Mouse (Mus musculus) CH12.LX (cell line): ENCODE measurements around the gene Pcdh7. TPM values are rescaled to one million over a fixed set of nuclear protein-coding genes. Genes with fewer than 3 reads are reported as not detected.

Source experiments
- DNase-seq: peaks from one replicate; pipeline ENCODE4 v3.0.0-alpha.2; 2013; ENCODE audit errors: extremely low read depth
- H3K27ac ChIP-seq: 2 replicates; pipeline ENCODE4 v1.5.1; 2012; ENCODE audit warnings: low read depth, mild to moderate bottlenecking, control low read depth, moderate library complexity; ENCODE audit not compliant: insufficient read depth
- H3K27me3 ChIP-seq: replicated peaks from 2 replicates; pipeline ENCODE3; 2012; ENCODE audit warnings: inconsistent platforms
- H3K36me3 ChIP-seq, 2 experiments: replicated peaks in 1 of 2; 2 replicates each; pipeline versions ENCODE3 to v1.6.1; 2012; ENCODE audit warnings: inconsistent platforms in 1 of 2, low read length in 1 of 2, mild to moderate bottlenecking in 1 of 2, mixed read lengths in 1 of 2, moderate library complexity in 1 of 2; ENCODE audit not compliant: control insufficient read depth in 1 of 2, insufficient read depth in 1 of 2
- H3K4me1 ChIP-seq, 2 experiments: 2 replicates each; pipeline ENCODE4 v1.6.1; 2012; ENCODE audit warnings: inconsistent platforms in 1 of 2, moderate library complexity in 1 of 2; ENCODE audit not compliant: insufficient read depth in 2 of 2, control insufficient read depth in 1 of 2
- H3K4me2 ChIP-seq: 2 replicates; pipeline ENCODE4 v1.6.1; 2012; ENCODE audit warnings: low read depth, mild to moderate bottlenecking, control low read depth; ENCODE audit not compliant: poor library complexity, insufficient read depth, severe bottlenecking
- H3K4me3 ChIP-seq, 3 experiments: fragments of 150-350 bp in 1 of 3; sonication (generic) in 1 of 3; replicated peaks in 1 of 3; 2 replicates each; pipeline versions ENCODE3 to v1.5.1; 2011 to 2012; ENCODE audit warnings: low read depth in 2 of 3, low read length in 2 of 3, mild to moderate bottlenecking in 2 of 3, moderate library complexity in 2 of 3, control low read depth in 1 of 3, improper control_type of control experiment in 1 of 3, inconsistent platforms in 1 of 3, mixed read lengths in 1 of 3; ENCODE audit not compliant: poor library complexity in 1 of 3
- H3K79me2 ChIP-seq: replicated peaks from 2 replicates; pipeline ENCODE4 v1.6.1; 2012; ENCODE audit warnings: mild to moderate bottlenecking, moderate library complexity; ENCODE audit not compliant: control insufficient read depth, poor library complexity, insufficient read depth, severe bottlenecking; ENCODE audit errors: extremely low read depth
- H3K9ac ChIP-seq: 2 replicates; pipeline ENCODE4 v1.6.1; 2012; ENCODE audit warnings: low read depth, mild to moderate bottlenecking, control low read depth, moderate library complexity; ENCODE audit not compliant: insufficient read depth
- H3K9me3 ChIP-seq: replicated peaks from 2 replicates; pipeline ENCODE3; 2012; ENCODE audit warnings: low read length, inconsistent platforms, mixed read lengths
- CTCF ChIP-seq, 2 experiments: IDR thresholded peaks in 1 of 2; conservative IDR thresholded peaks in 1 of 2; 2 replicates each; pipeline ENCODE4 v1.5.1; 2011 to 2012; ENCODE audit warnings: low read depth in 2 of 2, low read length in 2 of 2, improper control_type of control experiment in 1 of 2, inconsistent platforms in 1 of 2, mild to moderate bottlenecking in 1 of 2, moderate library complexity in 1 of 2
- E2F4 ChIP-seq: IDR thresholded peaks from 2 replicates; pipeline ENCODE4 v1.6.1; 2011; ENCODE audit warnings: low read depth, low read length, improper control_type of control experiment; ENCODE audit not compliant: insufficient replicate concordance
- ELF1 ChIP-seq: IDR thresholded peaks from 2 replicates; pipeline ENCODE4 v1.6.1; 2014; ENCODE audit warnings: low read depth, mild to moderate bottlenecking, inconsistent platforms, low read length, improper control_type of control experiment
- EP300 ChIP-seq: IDR thresholded peaks from 2 replicates; pipeline ENCODE4 v1.6.1; 2011; ENCODE audit warnings: low read length, improper control_type of control experiment
- HCFC1 ChIP-seq: IDR thresholded peaks from 2 replicates; pipeline ENCODE4 v1.6.1; 2012; ENCODE audit warnings: low read depth, mild to moderate bottlenecking, inconsistent platforms, low read length, improper control_type of control experiment
- IRF4 ChIP-seq: IDR thresholded peaks from 2 replicates; pipeline ENCODE4 v1.6.1; 2014; ENCODE audit warnings: low read depth, mild to moderate bottlenecking, inconsistent platforms, low read length, improper control_type of control experiment
- JUN ChIP-seq: IDR thresholded peaks from 2 replicates; pipeline ENCODE4 v1.6.1; 2011; ENCODE audit warnings: low read depth, mild to moderate bottlenecking, low read length, improper control_type of control experiment, moderate library complexity; ENCODE audit not compliant: insufficient read depth
- JUND ChIP-seq: conservative IDR thresholded peaks from 2 replicates; pipeline ENCODE4 v1.6.1; 2011; ENCODE audit warnings: low read depth, low read length, improper control_type of control experiment
- KAT2A ChIP-seq: IDR thresholded peaks from 2 replicates; pipeline ENCODE4 v1.6.1; 2012; ENCODE audit warnings: low read length, improper control_type of control experiment, inconsistent platforms; ENCODE audit not compliant: insufficient replicate concordance
- MAZ ChIP-seq: IDR thresholded peaks from 2 replicates; pipeline ENCODE4 v1.6.1; 2012; ENCODE audit warnings: low read depth, mild to moderate bottlenecking, inconsistent platforms, low read length, improper control_type of control experiment, moderate library complexity
- MXI1 ChIP-seq: IDR thresholded peaks from 2 replicates; pipeline ENCODE4 v1.6.1; 2011; ENCODE audit warnings: mild to moderate bottlenecking, low read depth, low read length, improper control_type of control experiment
- NRF1 ChIP-seq: IDR thresholded peaks from 2 replicates; pipeline ENCODE4 v1.6.1; 2014; ENCODE audit warnings: low read depth, mild to moderate bottlenecking, inconsistent platforms, low read length, improper control_type of control experiment, moderate library complexity
- PAX5 ChIP-seq: IDR thresholded peaks from 2 replicates; pipeline ENCODE4 v1.6.1; 2012; ENCODE audit warnings: low read length, inconsistent platforms, mixed read lengths
- POLR2A ChIP-seq: IDR thresholded peaks from 2 replicates; pipeline ENCODE4 v1.6.1; 2011; ENCODE audit warnings: low read depth, mild to moderate bottlenecking, improper control_type of control experiment, low read length
- POLR2AphosphoS2 ChIP-seq: IDR thresholded peaks from 2 replicates; pipeline ENCODE4 v1.6.1; 2011; ENCODE audit warnings: low read depth, low read length, improper control_type of control experiment
- RAD21 ChIP-seq: IDR thresholded peaks from 2 replicates; pipeline ENCODE4 v1.6.1; 2011; ENCODE audit warnings: low read depth, mild to moderate bottlenecking, low read length, improper control_type of control experiment, moderate library complexity
- RCOR1 ChIP-seq: conservative IDR thresholded peaks from 2 replicates; pipeline ENCODE4 v1.6.1; 2012; ENCODE audit warnings: low read depth, mild to moderate bottlenecking, inconsistent platforms, low read length, improper control_type of control experiment
- TBP ChIP-seq: conservative IDR thresholded peaks from 2 replicates; pipeline ENCODE4 v1.6.1; 2011; ENCODE audit warnings: low read depth, low read length, improper control_type of control experiment
- TCF12 ChIP-seq: IDR thresholded peaks from 2 replicates; pipeline ENCODE4 v1.6.1; 2014; ENCODE audit warnings: low read depth, mild to moderate bottlenecking, inconsistent platforms, low read length, improper control_type of control experiment
- USF1 ChIP-seq: IDR thresholded peaks from 2 replicates; pipeline ENCODE4 v1.6.1; 2014; ENCODE audit warnings: low read depth, mild to moderate bottlenecking, inconsistent platforms, low read length, improper control_type of control experiment
- USF2 ChIP-seq: conservative IDR thresholded peaks from 2 replicates; pipeline ENCODE4 v1.6.1; 2011; ENCODE audit warnings: low read depth, low read length, improper control_type of control experiment
- ZC3H11A ChIP-seq: IDR thresholded peaks from 2 replicates; pipeline ENCODE4 v1.6.1; 2012; ENCODE audit warnings: low read depth, mild to moderate bottlenecking, inconsistent platforms, low read length, improper control_type of control experiment
- ZKSCAN1 ChIP-seq: IDR thresholded peaks from 2 replicates; pipeline ENCODE4 v1.6.1; 2012; ENCODE audit warnings: low read depth, inconsistent platforms, low read length, improper control_type of control experiment, borderline replicate concordance
- ZMIZ1 ChIP-seq: IDR thresholded peaks from 2 replicates; pipeline ENCODE4 v1.6.1; 2012; ENCODE audit warnings: low read depth, mild to moderate bottlenecking, inconsistent platforms, low read length, improper control_type of control experiment
- ZNF384 ChIP-seq: IDR thresholded peaks from 2 replicates; pipeline ENCODE4 v1.6.1; 2012; ENCODE audit warnings: low read depth, low read length, improper control_type of control experiment, inconsistent platforms
- dilution Hi-C: fragments of 300-500 bp; cut with MboI; formaldehyde crosslinking; loops from 2 replicates; pipeline ENCODE4 v1.14.3; 2020; ENCODE audit warnings: low sequenced_read_pairs; ENCODE audit not compliant: extremely low pct_unique_long_range_greater_than_20kb, extremely low pct_ligation_motif_present
- in situ Hi-C: fragments of 300-500 bp; cut with MboI; formaldehyde crosslinking; loops from 3 replicates; pipeline ENCODE4 v1.14.3; 2019; ENCODE audit warnings: low sequenced_read_pairs, low pct_ligation_motif_present, low pct_unique_long_range_greater_than_20kb, mixed read lengths
- polyA plus RNA-seq: library from polyadenylated mRNA; unstranded; fragments of >175 nt; gene quantifications from 2 replicates; pipeline ENCODE4 v1.2.1, GENCODE M21; 2012; ENCODE audit warnings: low read depth; ENCODE audit not compliant: insufficient read length
- total RNA-seq, 2 experiments: library from RNA; depleted of rRNA; stranded (reverse); fragments of 300-350 nt in 1 of 2; fragments of >200 nt in 1 of 2; gene quantifications; 2 replicates each; pipeline ENCODE4 v1.2.3; 2012 to 2014

Gene Pcdh7
- total and polyA plus RNA-seq, 3 experiments: not detected

- H3K27me3 ChIP-seq: no peaks in the 10 kb centered on the region
- no peak overlapping the region for H3K4me3 ChIP-seq
- no peaks in the 10 kb centered on the region for H3K79me2 ChIP-seq
- no peak overlapping the region for H3K4me2 ChIP-seq
- in situ Hi-C loops: no loop called here
- TF ChIP-seq POLR2A: no peak
- TF ChIP-seq USF2: no peak
- TF ChIP-seq USF1: no peak
- no peak for TF ChIP-seq NRF1
- no peak for TF ChIP-seq ZNF384
- no peak for TF ChIP-seq TBP
- TF ChIP-seq ZMIZ1: no peak
- TF ChIP-seq KAT2A: no peak
- no peak for TF ChIP-seq HCFC1
- TF ChIP-seq ELF1: no peak
- TF ChIP-seq JUND: no peak
- no peak for TF ChIP-seq MXI1
- TF ChIP-seq JUN: no peak
- TF ChIP-seq PAX5: no peak
- TF ChIP-seq MAZ: no peak
- no peak for TF ChIP-seq CTCF (conservative IDR thresholded peaks at IDR 0.05 in 1 of 2, IDR thresholded peaks at IDR 0.05 in 1 of 2; ENCODE audit: low read depth in 2 of 2, low read length in 2 of 2)
- no peak for TF ChIP-seq RAD21
- H3K27ac ChIP-seq: no peak overlapping the region
- H3K9me3 ChIP-seq: no peaks in the 10 kb centered on the region
- dilution Hi-C loops: no loop called here
- no peaks in the 10 kb centered on the region for H3K4me1 ChIP-seq
- H3K36me3 ChIP-seq: no peaks in the 10 kb centered on the region
- no peak overlapping the region for H3K9ac ChIP-seq
- no peak for DNase-seq
These were observed 153.0 kb downstream of the Pcdh7 start for GRCm38 (mm10) chr5:57870727-57871126.

GRCm38 (mm10) chr5:57884982-57885381 lies 167.2 kb downstream of the Pcdh7 start:
- no peaks in the 10 kb centered on the region for H3K4me1 ChIP-seq
- no peaks in the 10 kb centered on the region for H3K27me3 ChIP-seq
- H3K9me3 ChIP-seq: peaks cover 4% of the 10 kb centered on the region
- in situ Hi-C loops (no loop called here), dilution Hi-C loops (no loop called here)
- H3K4me3 ChIP-seq: no peak overlapping the region
- no peak for DNase-seq
- no peak overlapping the region for H3K4me2 ChIP-seq
- no peaks in the 10 kb centered on the region for H3K36me3 ChIP-seq
- H3K79me2 ChIP-seq: no peaks in the 10 kb centered on the region
- no peak overlapping the region for H3K9ac ChIP-seq
- TF ChIP-seq E2F4 (no peak), MAZ (no peak), ELF1 (no peak), ZNF384 (no peak), RCOR1 (no peak), TCF12 (no peak), TBP (no peak), ZC3H11A (no peak), JUND (no peak), POLR2AphosphoS2 (no peak), ZKSCAN1 (no peak), IRF4 (no peak), JUN (no peak), EP300 (no peak)
- no peak overlapping the region for H3K27ac ChIP-seq
